Mouse (Mus musculus) gastrocnemius, postnatal 10 days (tissue): ENCODE results near the gene Sf3b3. TPM values are rescaled to one million over a fixed set of nuclear protein-coding genes. Genes with fewer than 3 reads are reported as not detected.
"Not testable (repeated sequence)": the region's sequence is repeated elsewhere in the genome, so short reads cannot be mapped to it uniquely, and the experiment has no call there.

Experiments used
- DNase-seq: peaks from one replicate; pipeline ENCODE4 v3.0.0; 2021; ENCODE audit warnings: mixed read lengths
- long read RNA-seq, 2 experiments: library from polyadenylated mRNA; stranded (forward); transcript quantifications; one replicate each; pipeline ENCODE4 v2.0.0; 2021
- total RNA-seq, 2 experiments: library from RNA; stranded (reverse); gene quantifications; 2 replicates each; pipeline ENCODE4 v1.2.3; 2021

Sf3b3 gene
- total RNA-seq: 10 to 100 TPM; 35.7 to 44.8 TPM
- long read RNA-seq, experiment 1, full-length matches to known transcripts: 66 of 89 reads
- long read RNA-seq, experiment 1, partial matches to known transcripts: 9 of 89 reads
- long read RNA-seq, experiment 1, other reads (novel, unspliced or antisense): 14 of 89 reads
- long read RNA-seq, experiment 2, full-length matches to known transcripts: 55 of 73 reads
- long read RNA-seq, experiment 2, partial matches to known transcripts: 5 of 73 reads
- long read RNA-seq, experiment 2, other reads (novel, unspliced or antisense): 13 of 73 reads

GRCm38 (mm10) chr8:110846405-110847170, at the start of gene Sf3b3, which contains the start of gene Cog4:
Sf3b3 (minus strand) TSS chr8:110846787.
Cog4 (plus strand) TSS chr8:110846600.
- DNase-seq: peak; percentile 81

- DNase-seq: no peak
These were observed 49.2 kb upstream of the Sf3b3 start for GRCm38 (mm10) chr8:110895812-110896211.

- no peak for DNase-seq
These were observed 48.7 kb upstream of the Sf3b3 start for GRCm38 (mm10) chr8:110895254-110895653.

- DNase-seq: no peak
These were observed 48.3 kb upstream of the Sf3b3 start for GRCm38 (mm10) chr8:110894851-110895250.

GRCm38 (mm10) chr8:110892913-110893312, 46.3 kb upstream of the Sf3b3 start:
- DNase-seq: no peak

- DNase-seq: no peak
These were observed 45.5 kb upstream of the Sf3b3 start for GRCm38 (mm10) chr8:110892040-110892439.

GRCm38 (mm10) chr8:110889904-110890470, 43.4 kb upstream of the Sf3b3 start:
- no peak for DNase-seq

GRCm38 (mm10) chr8:110888860-110889259, 42.3 kb upstream of the Sf3b3 start:
- peak; percentile 76 for DNase-seq

- no peak for DNase-seq
These were observed 41.9 kb upstream of the Sf3b3 start for GRCm38 (mm10) chr8:110888441-110888840.

GRCm38 (mm10) chr8:110887551-110887950, 41.0 kb upstream of the Sf3b3 start:
- peak; percentile 36 for DNase-seq

- DNase-seq: no peak
These were observed 40.0 kb upstream of the Sf3b3 start for GRCm38 (mm10) chr8:110886634-110887033.

- no peak for DNase-seq
These were observed 37.2 kb upstream of the Sf3b3 start for GRCm38 (mm10) chr8:110883824-110884223.

- DNase-seq: no peak
These were observed 35.2 kb upstream of the Sf3b3 start for GRCm38 (mm10) chr8:110881741-110882310.

- DNase-seq: no peak
These were observed 31.3 kb upstream of the Sf3b3 start for GRCm38 (mm10) chr8:110877862-110878261.

- no peak for DNase-seq
These were observed 23.9 kb upstream of the Sf3b3 start for GRCm38 (mm10) chr8:110870501-110870900.

GRCm38 (mm10) chr8:110861347-110862025, 14.9 kb upstream of the Sf3b3 start:
- not testable (repeated sequence) for DNase-seq

GRCm38 (mm10) chr8:110859651-110860501, 13.3 kb upstream of the Sf3b3 start:
- no peak for DNase-seq

- no peak for DNase-seq
These were observed 10.3 kb upstream of the Sf3b3 start for GRCm38 (mm10) chr8:110856760-110857461.

- not testable (repeated sequence) for DNase-seq
These were observed 9.5 kb upstream of the Sf3b3 start for GRCm38 (mm10) chr8:110856073-110856472.

GRCm38 (mm10) chr8:110851186-110851585, 4.6 kb upstream of the Sf3b3 start:
- DNase-seq: no peak
